Mouse (Mus musculus) hindbrain, embryonic 15.5 days (tissue): ENCODE measurements at regions not wholly inside any gene's neighbourhood (a gene's known extent, or its start where the extent isn't known, plus 50 kb on each side); places are given as distances from the start of the nearest gene placed in this dataset.

ENCODE experiments used
- ATAC-seq: fragments of 200-750 bp; cut with Nextera tagmentation; 2 replicates; pipeline ENCODE4 v1.8.0; 2017; ENCODE audit warnings: low read depth, moderate number of reproducible peaks, moderate TSS enrichment; ENCODE audit not compliant: low FRiP score
- H3K27ac ChIP-seq: fragments of 300-500 bp; sonication (generic); replicated peaks from 2 replicates; pipeline ENCODE4 v1.5.1; 2015; ENCODE audit warnings: mild to moderate bottlenecking, inconsistent platforms
- H3K27me3 ChIP-seq: fragments of 300-500 bp; sonication (generic); 2 replicates; pipeline ENCODE4 v1.6.1; 2015; ENCODE audit warnings: control low read depth, inconsistent platforms
- H3K36me3 ChIP-seq: fragments of 300-500 bp; sonication (generic); 2 replicates; pipeline ENCODE4 v1.6.1; 2015; ENCODE audit warnings: control low read depth, inconsistent platforms
- H3K4me1 ChIP-seq: fragments of 300-500 bp; sonication (generic); replicated peaks from 2 replicates; pipeline ENCODE4 v1.6.1; 2015; ENCODE audit warnings: control low read depth, inconsistent platforms
- H3K4me2 ChIP-seq: fragments of 300-500 bp; sonication (generic); 2 replicates; pipeline ENCODE4 v1.6.1; 2015; ENCODE audit warnings: moderate library complexity, mild to moderate bottlenecking, inconsistent platforms
- H3K4me3 ChIP-seq: fragments of 300-500 bp; sonication (generic); 2 replicates; pipeline ENCODE4 v1.5.1; 2015; ENCODE audit warnings: mild to moderate bottlenecking, inconsistent platforms
- H3K9ac ChIP-seq: fragments of 300-500 bp; sonication (generic); 2 replicates; pipeline ENCODE4 v1.6.1; 2015; ENCODE audit warnings: inconsistent platforms
- H3K9me3 ChIP-seq: fragments of 300-500 bp; sonication (generic); 2 replicates; pipeline ENCODE4 v1.6.1; 2016; ENCODE audit warnings: control low read depth, inconsistent platforms
- WGBS: fragments of 180-500 bp; shearing (Covaris S2); methylation state at CpG from one replicate; pipeline ENCODE4 v1.1.7; 2015; 5-methylcytosine and 5-hydroxymethylcytosine counted together

- H3K27me3 ChIP-seq, result no peaks in the 10 kb centered on the region
- no peaks in the 10 kb centered on the region for H3K9me3 ChIP-seq
- H3K9ac ChIP-seq, result no peak overlapping the region
- H3K4me3 ChIP-seq, result no peak overlapping the region
- no peak for ATAC-seq
- no peak overlapping the region for H3K4me2 ChIP-seq
- H3K36me3 ChIP-seq, result no peaks in the 10 kb centered on the region
- H3K4me1 ChIP-seq, result no peaks in the 10 kb centered on the region
- H3K27ac ChIP-seq, result no peak overlapping the region
Observed at GRCm38 (mm10) chr5:46278190-46278589, 420.8 kb upstream of the Lcorl start.

- 87% methylated on average over 6 of the region's 6 CpGs for WGBS
- Histone ChIP-seq H3K36me3 (no peaks in the 10 kb centered on the region), H3K9ac (no peak overlapping the region), H3K27ac (no peak overlapping the region), H3K4me1 (no peaks in the 10 kb centered on the region), H3K4me3 (no peak overlapping the region), H3K4me2 (no peak overlapping the region), H3K27me3 (no peaks in the 10 kb centered on the region), H3K9me3 (no peaks in the 10 kb centered on the region)
- ATAC-seq, result no peak
Observed at GRCm38 (mm10) chr5:46256730-46257129, 399.3 kb upstream of the Lcorl start.

GRCm38 (mm10) chr5:46253940-46254339 lies 396.5 kb upstream of the Lcorl start:
- Histone ChIP-seq H3K9ac (no peak overlapping the region), H3K4me2 (no peak overlapping the region), H3K27ac (no peak overlapping the region), H3K27me3 (no peaks in the 10 kb centered on the region), H3K36me3 (no peaks in the 10 kb centered on the region), H3K4me3 (no peak overlapping the region), H3K4me1 (no peaks in the 10 kb centered on the region), H3K9me3 (no peaks in the 10 kb centered on the region)
- no peak for ATAC-seq

DNA sequence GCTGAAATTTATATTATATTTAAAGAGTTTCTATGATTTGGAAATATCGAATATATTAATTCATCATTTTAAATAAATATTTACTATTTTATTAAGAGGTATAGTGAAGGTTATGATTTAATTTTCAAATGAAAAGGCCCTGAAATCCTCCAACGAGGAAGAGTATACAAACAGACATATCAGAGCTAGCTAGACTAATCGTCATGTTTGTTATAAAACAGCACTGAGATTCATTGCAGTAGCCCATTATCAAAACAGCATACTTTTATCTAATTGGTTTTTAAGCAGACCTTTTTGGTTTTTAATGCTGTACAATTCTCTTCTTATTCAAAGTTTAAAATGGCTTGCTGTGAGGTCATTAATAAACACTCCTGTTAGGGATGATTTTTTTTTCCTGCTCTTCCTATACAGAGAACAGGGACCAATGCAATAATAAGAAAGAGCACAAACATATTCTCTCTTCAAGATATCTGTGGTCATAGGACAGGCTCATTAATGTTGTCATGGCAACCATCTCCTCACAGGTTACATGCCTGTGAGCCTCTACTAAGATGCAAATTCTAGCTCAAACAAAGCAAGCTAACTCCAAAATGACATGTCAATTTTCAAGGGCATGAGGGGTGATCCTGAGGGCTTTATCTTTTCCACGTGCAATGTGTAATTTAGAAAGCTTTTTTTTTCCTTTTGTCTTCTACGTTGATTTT lies 378.1 kb upstream of the Lcorl start:
- no peak overlapping the region for H3K4me3 ChIP-seq
- ATAC-seq, result peak; percentile 81; the same call in 1 of the 2 replicates
- H3K9ac ChIP-seq, result no peak overlapping the region
- no peaks in the 10 kb centered on the region for H3K9me3 ChIP-seq
- H3K27me3 ChIP-seq, result no peaks in the 10 kb centered on the region
- H3K27ac ChIP-seq, result peak overlapping the region; percentile 63; the same call in 1 of the 2 replicates
- peaks cover 6% of the 10 kb centered on the region; the same call in 1 of the 2 replicates for H3K4me1 ChIP-seq
- H3K4me2 ChIP-seq, result no peak overlapping the region
- H3K36me3 ChIP-seq, result no peaks in the 10 kb centered on the region
- 48% methylated on average over 5 of the region's 5 CpGs for WGBS

- Histone ChIP-seq H3K27me3 (no peaks in the 10 kb centered on the region), H3K27ac (no peak overlapping the region), H3K4me2 (no peak overlapping the region), H3K4me1 (peaks cover 6% of the 10 kb centered on the region; the same call in 1 of the 2 replicates), H3K36me3 (no peaks in the 10 kb centered on the region), H3K9ac (no peak overlapping the region), H3K9me3 (no peaks in the 10 kb centered on the region), H3K4me3 (no peak overlapping the region)
- no peak for ATAC-seq
Observed at GRCm38 (mm10) chr5:46232780-46233179, 375.4 kb upstream of the Lcorl start.

DNA sequence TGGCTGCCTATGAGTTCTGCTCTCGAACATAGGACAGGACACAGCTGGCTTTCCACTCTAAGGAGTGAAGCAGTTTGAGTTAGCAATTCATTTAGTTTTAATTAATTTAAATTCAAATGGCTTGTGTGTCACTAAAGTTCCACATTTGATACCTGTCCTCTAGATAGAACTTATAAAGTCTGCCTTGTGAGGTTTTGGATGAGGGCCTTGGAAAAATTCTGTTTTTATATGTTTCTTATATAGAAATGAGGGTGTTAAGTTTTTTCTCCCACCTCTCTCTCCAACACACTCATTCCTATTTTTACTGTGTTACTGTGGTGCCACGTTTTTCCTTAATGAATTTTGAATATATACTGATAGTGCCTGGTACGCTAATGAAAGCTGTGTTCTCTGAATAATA lies 371.3 kb upstream of the Lcorl start:
- no peak overlapping the region for H3K4me3 ChIP-seq
- H3K27me3 ChIP-seq, result no peaks in the 10 kb centered on the region
- H3K9ac ChIP-seq, result no peak overlapping the region
- ATAC-seq, result no peak
- no peak overlapping the region for H3K27ac ChIP-seq
- H3K4me2 ChIP-seq, result no peak overlapping the region
- no peaks in the 10 kb centered on the region for H3K9me3 ChIP-seq
- no peaks in the 10 kb centered on the region for H3K4me1 ChIP-seq
- 77% methylated on average over 3 of the region's 3 CpGs for WGBS
- no peaks in the 10 kb centered on the region for H3K36me3 ChIP-seq

- 52% methylated on average over 4 of the region's 4 CpGs for WGBS
- no peak overlapping the region for H3K4me2 ChIP-seq
- no peaks in the 10 kb centered on the region for H3K27me3 ChIP-seq
- H3K27ac ChIP-seq, result no peak overlapping the region
- H3K9me3 ChIP-seq, result no peaks in the 10 kb centered on the region
- H3K4me1 ChIP-seq, result no peaks in the 10 kb centered on the region
- no peak for ATAC-seq
- no peak overlapping the region for H3K9ac ChIP-seq
- H3K4me3 ChIP-seq, result no peak overlapping the region
- no peaks in the 10 kb centered on the region for H3K36me3 ChIP-seq
Observed at GRCm38 (mm10) chr5:46212845-46213468, 355.5 kb upstream of the Lcorl start.

GRCm38 (mm10) chr5:46209076-46209475 lies 351.7 kb upstream of the Lcorl start:
- Histone ChIP-seq H3K9ac (no peak overlapping the region), H3K4me2 (no peak overlapping the region), H3K36me3 (no peaks in the 10 kb centered on the region), H3K9me3 (no peaks in the 10 kb centered on the region), H3K27ac (no peak overlapping the region), H3K4me3 (no peak overlapping the region), H3K4me1 (no peaks in the 10 kb centered on the region), H3K27me3 (no peaks in the 10 kb centered on the region)
- 83% methylated on average over 2 of the region's 2 CpGs for WGBS
- no peak for ATAC-seq

DNA sequence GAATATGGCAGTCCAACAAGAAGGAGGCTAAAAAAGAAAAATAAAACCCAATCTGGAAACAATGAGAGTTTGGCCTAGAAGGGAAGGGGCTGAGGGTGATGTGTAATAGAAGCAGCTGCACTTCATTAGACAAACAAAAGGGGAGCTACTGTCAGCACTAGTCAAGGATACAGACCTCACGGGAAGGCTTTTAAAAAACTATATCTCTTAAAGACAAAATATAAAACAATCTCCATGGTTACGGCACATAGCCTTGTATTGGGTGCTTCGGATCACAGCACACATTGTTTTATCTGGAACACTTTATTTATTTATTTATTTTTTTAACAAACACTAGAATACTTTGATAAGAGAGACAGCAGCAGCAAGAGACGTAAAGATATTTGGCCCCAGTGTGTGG lies 346.3 kb upstream of the Lcorl start:
- no peaks in the 10 kb centered on the region for H3K27me3 ChIP-seq
- H3K4me1 ChIP-seq, result peaks cover 6% of the 10 kb centered on the region; the same call in 1 of the 2 replicates
- no peaks in the 10 kb centered on the region for H3K9me3 ChIP-seq
- H3K4me2 ChIP-seq, result no peak overlapping the region
- WGBS, result 69% methylated on average over 4 of the region's 4 CpGs
- no peaks in the 10 kb centered on the region for H3K36me3 ChIP-seq
- H3K9ac ChIP-seq, result no peak overlapping the region
- ATAC-seq, result no peak
- no peak overlapping the region for H3K4me3 ChIP-seq
- H3K27ac ChIP-seq, result no peak overlapping the region

DNA sequence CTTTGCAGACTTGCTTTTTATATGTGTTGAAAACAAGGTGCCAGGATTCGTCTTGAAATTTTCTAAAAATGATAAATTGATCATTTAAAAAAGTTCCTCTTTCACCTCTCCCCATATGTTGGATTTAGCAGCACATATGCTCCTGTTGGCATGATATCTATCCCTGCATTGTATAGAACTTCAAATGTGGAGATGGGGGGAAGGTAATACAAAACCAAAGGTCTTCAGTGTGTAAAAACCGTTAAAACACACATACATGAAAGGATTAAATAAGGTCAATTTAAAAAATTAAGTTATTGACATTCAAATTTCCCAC lies 345.0 kb upstream of the Lcorl start:
- Histone ChIP-seq H3K4me3 (no peak overlapping the region), H3K9me3 (no peaks in the 10 kb centered on the region), H3K4me2 (no peak overlapping the region), H3K4me1 (peaks cover 6% of the 10 kb centered on the region; the same call in 1 of the 2 replicates), H3K36me3 (no peaks in the 10 kb centered on the region), H3K9ac (no peak overlapping the region), H3K27me3 (no peaks in the 10 kb centered on the region), H3K27ac (no peak overlapping the region)
- WGBS, result 82% methylated on average over 2 of the region's 2 CpGs
- no peak for ATAC-seq

- Histone ChIP-seq H3K4me1 (peaks cover 6% of the 10 kb centered on the region; the same call in 1 of the 2 replicates), H3K9ac (no peak overlapping the region), H3K9me3 (no peaks in the 10 kb centered on the region), H3K27ac (peak overlapping the region; percentile 38; the same call in 1 of the 2 replicates), H3K4me3 (no peak overlapping the region), H3K27me3 (no peaks in the 10 kb centered on the region), H3K4me2 (no peak overlapping the region), H3K36me3 (no peaks in the 10 kb centered on the region)
- peak; percentile 61 for ATAC-seq
- WGBS, result 33% methylated on average over 6 of the region's 6 CpGs
Observed at GRCm38 (mm10) chr5:46201639-46202456, 344.4 kb upstream of the Lcorl start.

DNA sequence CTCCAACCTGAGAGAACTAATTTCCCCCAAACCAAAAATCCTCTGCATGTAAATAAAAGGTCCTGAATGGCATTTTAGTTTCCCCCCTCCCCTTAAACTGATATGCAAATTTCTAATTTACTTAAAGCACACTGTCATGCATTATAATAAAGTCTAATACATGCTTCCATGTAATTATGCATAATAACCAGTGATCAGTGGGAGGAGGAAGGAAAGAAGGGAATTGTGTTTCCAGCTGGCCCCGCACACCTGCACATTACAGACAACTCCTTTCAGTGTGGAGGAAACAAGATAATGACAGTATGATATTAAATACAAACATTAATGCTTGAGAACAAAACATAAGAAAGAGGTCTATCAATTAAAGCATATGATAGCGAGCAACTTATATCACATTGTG lies 329.5 kb upstream of the Lcorl start:
- ATAC-seq, result no peak
- Histone ChIP-seq H3K27ac (no peak overlapping the region), H3K9me3 (no peaks in the 10 kb centered on the region), H3K36me3 (no peaks in the 10 kb centered on the region), H3K4me2 (no peak overlapping the region), H3K27me3 (no peaks in the 10 kb centered on the region), H3K9ac (no peak overlapping the region), H3K4me3 (no peak overlapping the region), H3K4me1 (no peaks in the 10 kb centered on the region)
- WGBS, result 73% methylated on average over 2 of the region's 2 CpGs
